Mouse (Mus musculus) kidney, adult 9 months (tissue): ENCODE data around the gene Ninj2.
"Not testable (repeated sequence)": the region's sequence is repeated elsewhere in the genome, so short reads cannot be mapped to it uniquely, and the experiment has no call there.

Experiments
- DNase-seq: peaks from one replicate; pipeline ENCODE4 v3.0.0; 2022

Gene Ninj2

GRCm38 (mm10) chr6:120093100-120093499 lies at the start of gene Ninj2:
Gene Ninj2, plus strand, starts transcription at chr6:120093350.
- DNase-seq = no peak

- DNase-seq = no peak
Observed at GRCm38 (mm10) chr6:120045406-120045805, 47.7 kb upstream of the Ninj2 start.

- DNase-seq = no peak
Observed at GRCm38 (mm10) chr6:120047705-120048292, 45.4 kb upstream of the Ninj2 start.

GRCm38 (mm10) chr6:120054412-120054811 lies 38.7 kb upstream of the Ninj2 start:
- no peak for DNase-seq

- DNase-seq = no peak
Observed at GRCm38 (mm10) chr6:120055666-120056540, 37.2 kb upstream of the Ninj2 start.

- DNase-seq = no peak
Observed at GRCm38 (mm10) chr6:120062934-120063333, 30.2 kb upstream of the Ninj2 start.

- DNase-seq = no peak
Observed at GRCm38 (mm10) chr6:120064627-120065026, 28.5 kb upstream of the Ninj2 start.

GRCm38 (mm10) chr6:120065552-120066177 lies 27.5 kb upstream of the Ninj2 start:
- no peak for DNase-seq

GRCm38 (mm10) chr6:120069546-120069945 lies 23.6 kb upstream of the Ninj2 start:
- no peak for DNase-seq

GRCm38 (mm10) chr6:120072630-120073029 lies 20.5 kb upstream of the Ninj2 start:
- DNase-seq = no peak

- DNase-seq = no peak
Observed at GRCm38 (mm10) chr6:120076619-120077450, 16.3 kb upstream of the Ninj2 start.

GRCm38 (mm10) chr6:120079547-120079946 lies 13.6 kb upstream of the Ninj2 start:
- DNase-seq = no peak

GRCm38 (mm10) chr6:120081516-120081915 lies 11.6 kb upstream of the Ninj2 start:
- no peak for DNase-seq

GRCm38 (mm10) chr6:120082251-120082950 lies 10.7 kb upstream of the Ninj2 start:
- no peak for DNase-seq

- DNase-seq = no peak
Observed at GRCm38 (mm10) chr6:120082951-120083411, 10.2 kb upstream of the Ninj2 start.

GRCm38 (mm10) chr6:120083442-120083841 lies 9.7 kb upstream of the Ninj2 start:
- no peak for DNase-seq

- no peak for DNase-seq
Observed at GRCm38 (mm10) chr6:120084983-120085382, 8.2 kb upstream of the Ninj2 start.

GRCm38 (mm10) chr6:120085832-120086231 lies 7.3 kb upstream of the Ninj2 start:
- no peak for DNase-seq

- DNase-seq = not testable (repeated sequence)
Observed at GRCm38 (mm10) chr6:120087041-120087440, 6.1 kb upstream of the Ninj2 start.

GRCm38 (mm10) chr6:120090712-120091248 lies 2.4 kb upstream of the Ninj2 start:
- peak; percentile 30 for DNase-seq

- DNase-seq = no peak
Observed at GRCm38 (mm10) chr6:120091956-120092355, 1.2 kb upstream of the Ninj2 start.
